Mouse (Mus musculus) liver, embryonic 13.5 days (tissue): ENCODE data around the gene Tm7sf2. TPM values are rescaled to one million over a fixed set of nuclear protein-coding genes. Genes with fewer than 3 reads are reported as not detected.

ENCODE experiments used
- ATAC-seq: fragments of 200-750 bp; cut with Nextera tagmentation; 2 replicates; pipeline ENCODE4 v1.8.0; 2017; ENCODE audit warnings: low read depth, mild to moderate bottlenecking, moderate number of reproducible peaks, moderate library complexity
- DNase-seq: peaks from one replicate; pipeline ENCODE4 v3.0.0; 2022
- H3K27ac ChIP-seq: fragments of 300-500 bp; sonication (generic); 2 replicates; pipeline ENCODE4 v1.5.1; 2015; ENCODE audit warnings: moderate library complexity, mild to moderate bottlenecking, inconsistent platforms
- H3K27me3 ChIP-seq: fragments of 300-500 bp; sonication (generic); 2 replicates; pipeline ENCODE4 v1.6.1; 2015; ENCODE audit warnings: mild to moderate bottlenecking, inconsistent platforms
- H3K36me3 ChIP-seq: fragments of 300-500 bp; sonication (generic); 2 replicates; pipeline ENCODE4 v1.6.1; 2015; ENCODE audit warnings: mild to moderate bottlenecking, inconsistent platforms
- H3K4me1 ChIP-seq: fragments of 300-500 bp; sonication (generic); replicated peaks from 2 replicates; pipeline ENCODE4 v1.6.1; 2015; ENCODE audit warnings: inconsistent platforms
- H3K4me2 ChIP-seq: fragments of 300-500 bp; sonication (generic); 2 replicates; pipeline ENCODE4 v1.6.1; 2015; ENCODE audit warnings: inconsistent platforms, mild to moderate bottlenecking, moderate library complexity
- H3K4me3 ChIP-seq: fragments of 300-500 bp; sonication (generic); replicated peaks from 2 replicates; pipeline ENCODE4 v1.5.1; 2015; ENCODE audit warnings: mild to moderate bottlenecking, inconsistent platforms
- H3K9ac ChIP-seq: fragments of 300-500 bp; sonication (generic); 2 replicates; pipeline ENCODE4 v1.6.1; 2015; ENCODE audit warnings: mild to moderate bottlenecking, inconsistent platforms
- H3K9me3 ChIP-seq: fragments of 300-500 bp; sonication (generic); replicated peaks from 2 replicates; pipeline ENCODE4 v1.6.1; 2016; ENCODE audit warnings: inconsistent platforms
- WGBS: fragments of 180-500 bp; shearing (Covaris S2); methylation state at CpG from one replicate; pipeline ENCODE4 v1.1.7; 2015; ENCODE audit not compliant: insufficient replicate concordance; 5-methylcytosine and 5-hydroxymethylcytosine counted together
- microRNA-seq: library from miRNA; unstranded; fragments of <30 nt; microRNA quantifications from one replicate; pipeline ENCODE4, GENCODE M21; 2016
- polyA plus RNA-seq: library from polyadenylated mRNA; unstranded; fragments of >200 nt; fragmentation: Nextera tagmentation; extraction: Ambion mirVana; gene quantifications from 2 replicates; pipeline ENCODE4 v1.2.1, GENCODE M21; 2015

Gene Tm7sf2
- polyA plus RNA-seq, 1 experiment from 2014 or later, result 30.6 TPM

DNA sequence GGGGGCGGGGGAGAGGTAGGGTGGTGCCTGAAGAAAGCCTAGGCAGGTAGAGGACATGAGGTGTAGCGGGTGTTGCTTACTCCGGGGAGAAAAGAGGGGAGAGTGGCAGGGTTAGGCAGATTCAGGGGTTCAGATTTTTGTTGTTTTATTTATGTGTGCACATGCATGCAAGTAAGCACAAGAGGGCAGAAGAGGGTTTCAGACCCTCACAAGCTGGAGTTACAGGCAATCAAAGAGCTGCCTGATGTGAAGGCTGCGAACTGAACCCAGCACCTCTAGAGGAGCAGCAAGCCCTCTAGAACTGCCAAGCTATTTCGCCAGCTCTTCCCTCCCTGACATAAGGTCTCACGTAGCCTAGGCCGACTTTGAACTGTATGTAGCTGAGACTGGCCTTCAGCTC lies 51.6 kb downstream of the Tm7sf2 start:
- Histone ChIP-seq H3K4me3 (peak overlapping the region; percentile 80), H3K9ac (peak overlapping the region; percentile 89), H3K27ac (peak overlapping the region; percentile 97), H3K9me3 (no peaks in the 10 kb centered on the region), H3K36me3 (peaks cover 21% of the 10 kb centered on the region), H3K27me3 (no peaks in the 10 kb centered on the region), H3K4me2 (peak overlapping the region; percentile 98), H3K4me1 (peaks cover 81% of the 10 kb centered on the region)
- 54% methylated on average over 7 of the region's 7 CpGs for WGBS
- no peak for DNase-seq
- no peak for ATAC-seq

DNA sequence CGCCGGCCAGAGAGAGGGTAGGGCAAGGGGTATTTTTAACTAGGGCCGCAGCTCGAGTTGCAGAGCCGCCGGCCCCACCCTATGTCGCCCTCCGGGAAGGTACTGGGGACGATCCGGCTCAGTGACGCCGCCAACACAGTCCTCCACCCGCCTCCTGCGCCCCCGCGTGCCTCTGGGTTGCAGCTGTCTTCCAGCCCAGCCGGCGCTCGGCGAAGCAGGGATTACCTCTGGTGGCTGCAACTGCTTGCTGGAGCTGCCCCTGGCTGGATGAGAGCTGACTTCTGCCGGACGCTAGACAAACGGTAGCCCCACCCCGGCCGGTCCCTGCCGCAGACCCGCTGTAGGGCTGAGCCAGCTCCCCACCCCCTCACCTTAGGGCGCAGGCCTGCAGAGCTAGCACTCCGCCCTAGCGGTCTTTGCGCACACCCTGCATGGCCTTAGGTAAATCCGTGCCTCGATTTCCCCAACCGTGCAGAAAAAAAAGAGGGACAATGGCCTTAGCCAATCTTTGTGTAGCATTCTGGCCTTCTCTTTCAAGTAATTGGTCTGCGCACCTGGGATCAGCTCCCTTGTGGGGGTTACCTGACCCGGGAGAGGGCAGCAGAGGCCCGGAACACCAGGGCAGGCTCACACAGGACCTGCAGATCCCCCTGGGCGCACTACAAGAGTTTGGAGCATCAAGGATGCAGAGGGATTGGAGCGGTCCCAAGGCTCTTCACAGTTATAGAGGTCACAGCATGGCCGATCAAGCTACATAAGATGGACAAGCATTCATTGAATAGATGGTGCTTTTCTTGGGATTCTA lies 52.5 kb downstream of the Tm7sf2 start, which contains the start of gene Capn1:
Capn1 (minus strand) TSS at position 387 of the 805 bp plus-strand sequence.
- peak within 1 kb of the TSS; percentile 97 for H3K27ac ChIP-seq
- peaks cover 89% of the 10 kb centered on the region for H3K4me1 ChIP-seq
- WGBS, result 3% methylated on average over 40 of the region's 40 CpGs

DNA sequence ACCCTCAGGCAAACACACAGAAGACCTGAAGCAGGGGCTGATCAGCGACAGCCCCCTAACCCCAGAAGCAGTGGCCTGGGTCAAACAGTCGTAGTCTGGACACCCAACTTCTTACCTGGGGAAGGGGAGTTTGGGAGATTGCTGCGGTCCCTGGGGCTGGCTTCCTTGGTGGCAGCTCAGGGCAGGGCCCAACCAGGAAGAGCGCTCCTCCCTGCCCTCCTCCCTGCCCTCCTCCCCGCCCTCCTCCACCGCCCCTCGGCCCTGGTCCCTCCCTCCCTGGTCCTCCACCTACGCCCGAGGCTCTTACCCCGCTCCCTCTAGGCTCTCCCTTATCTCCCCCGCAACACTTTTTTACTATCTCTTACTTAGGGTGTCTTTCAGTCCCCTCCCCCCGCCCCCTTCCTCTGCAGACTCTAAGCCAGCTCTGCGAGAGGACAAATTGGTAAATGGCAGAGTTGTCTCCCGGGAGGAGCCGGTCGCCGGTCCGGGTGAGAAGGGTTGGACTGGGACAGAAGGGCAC lies 53.1 kb downstream of the Tm7sf2 start:
- peak overlapping the region; percentile 80 for H3K4me3 ChIP-seq
- H3K9ac ChIP-seq, result peak overlapping the region; percentile 89
- H3K9me3 ChIP-seq, result no peaks in the 10 kb centered on the region
- H3K27me3 ChIP-seq, result no peaks in the 10 kb centered on the region
- ATAC-seq (peak; percentile 95), DNase-seq (peak; percentile 76)
- H3K36me3 ChIP-seq, result peaks cover 36% of the 10 kb centered on the region
- peaks cover 88% of the 10 kb centered on the region for H3K4me1 ChIP-seq
- WGBS, result 1% methylated on average over 16 of the region's 18 CpGs
- H3K27ac ChIP-seq, result peak overlapping the region; percentile 97
- peak overlapping the region; percentile 98 for H3K4me2 ChIP-seq

More for the DNA sequence above, 52.5 kb downstream of the Tm7sf2 start, which contains the start of gene Capn1:
- Histone ChIP-seq H3K4me2 (peak within 1 kb of the TSS; percentile 98), H3K9ac (peak within 1 kb of the TSS; percentile 89), H3K4me3 (peak within 1 kb of the TSS; percentile 80), H3K36me3 (peaks cover 29% of the 10 kb centered on the region), H3K27me3 (no peaks in the 10 kb centered on the region), H3K9me3 (no peaks in the 10 kb centered on the region)
- DNase-seq (peak; percentile 77), ATAC-seq (peak; percentile 73)

DNA sequence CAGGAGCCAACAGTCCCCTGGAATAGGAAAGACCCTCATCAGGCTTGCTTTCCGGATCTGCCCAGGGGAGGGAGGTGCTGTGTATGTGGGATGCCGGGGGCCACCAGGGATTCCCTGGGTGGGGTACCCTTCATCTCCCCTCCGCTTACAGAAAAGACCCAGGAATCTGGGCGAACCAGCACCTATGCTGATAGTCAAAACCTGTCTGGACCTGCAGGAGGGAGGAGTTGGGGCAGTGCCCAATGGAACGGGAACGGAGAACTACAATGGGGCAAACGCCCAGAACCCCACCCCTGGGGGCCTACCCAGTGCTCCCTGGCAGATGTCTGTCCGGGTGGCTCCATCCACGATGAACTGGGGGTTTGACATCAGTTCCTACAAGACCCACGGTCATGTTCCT lies 54.5 kb downstream of the Tm7sf2 start:
- peak overlapping the region; percentile 80 for H3K4me3 ChIP-seq
- H3K9ac ChIP-seq, result peak overlapping the region; percentile 89
- WGBS, result 75% methylated on average over 10 of the region's 10 CpGs
- H3K9me3 ChIP-seq, result no peaks in the 10 kb centered on the region
- H3K36me3 ChIP-seq, result peaks cover 47% of the 10 kb centered on the region
- ATAC-seq, result no peak
- H3K4me2 ChIP-seq, result peak overlapping the region; percentile 98
- H3K27ac ChIP-seq, result peak overlapping the region; percentile 97
- DNase-seq, result no peak
- H3K4me1 ChIP-seq, result peaks cover 77% of the 10 kb centered on the region
- no peaks in the 10 kb centered on the region for H3K27me3 ChIP-seq

Small RNA genes within 50 kb of the gene (microRNA-seq; reads per million reads assigned to microRNA genes)
- gene Mir6988, result 1.2 reads per million

Other genes starting within 250 kb of the Tm7sf2 start
- gene Frmd8, start 193.1 kb downstream of the Tm7sf2 start, polyA plus RNA-seq, result 13.9 and 15.8 TPM in 2 replicates
- gene Slc25a45, start 190.6 kb downstream of the Tm7sf2 start, polyA plus RNA-seq, result 5.7 and 6.8 TPM in 2 replicates
- 2.5 TPM in 2 replicates for gene Tigd3, start 174.2 kb downstream of the Tm7sf2 start, polyA plus RNA-seq
- gene Dpf2, start 155.4 kb downstream of the Tm7sf2 start, polyA plus RNA-seq, result 56.7 and 60.0 TPM in 2 replicates
- 2.7 and 3.0 TPM in 2 replicates for gene Cdc42ep2, start 143.6 kb downstream of the Tm7sf2 start, polyA plus RNA-seq
- 62.2 and 69.8 TPM in 2 replicates for gene Pola2, start 104.2 kb downstream of the Tm7sf2 start, polyA plus RNA-seq
- gene Slc22a20, start 82.2 kb downstream of the Tm7sf2 start, polyA plus RNA-seq, result not detected in 2 replicates
- 21.9 and 26.3 TPM in 2 replicates for gene Capn1, start 52.5 kb downstream of the Tm7sf2 start, polyA plus RNA-seq
- gene Syvn1, start 21.8 kb downstream of the Tm7sf2 start, polyA plus RNA-seq, result 11.6 and 13.9 TPM in 2 replicates
- 50.2 and 59.4 TPM in 2 replicates for gene Mrpl49, start 10.6 kb downstream of the Tm7sf2 start, polyA plus RNA-seq
- 639 and 696 TPM in 2 replicates for gene Fau, start 10.5 kb downstream of the Tm7sf2 start, polyA plus RNA-seq
- gene Znhit2, start 7.2 kb downstream of the Tm7sf2 start, polyA plus RNA-seq, result 22.1 and 23.2 TPM in 2 replicates
- 29.1 and 31.6 TPM in 2 replicates for gene Vps51, start 8.9 kb upstream of the Tm7sf2 start, polyA plus RNA-seq
- not detected in 2 replicates for gene Tmem262, start 11.7 kb upstream of the Tm7sf2 start, polyA plus RNA-seq
- gene Gm28374, start 13.9 kb upstream of the Tm7sf2 start, polyA plus RNA-seq, result 0.49 and 0.80 TPM in 2 replicates
- gene Zfpl1, start 16.6 kb upstream of the Tm7sf2 start, polyA plus RNA-seq, result 22.6 and 23.5 TPM in 2 replicates
- gene Cdca5, start 16.6 kb upstream of the Tm7sf2 start, polyA plus RNA-seq, result 34.2 and 39.3 TPM in 2 replicates
- 0.30 and 0.32 TPM in 2 replicates for gene AC131692.1, start 26.0 kb upstream of the Tm7sf2 start, polyA plus RNA-seq
- gene Naaladl1, start 37.4 kb upstream of the Tm7sf2 start, polyA plus RNA-seq, result 2.2 and 2.6 TPM in 2 replicates
- 27.5 and 27.9 TPM in 2 replicates for gene Sac3d1, start 50.3 kb upstream of the Tm7sf2 start, polyA plus RNA-seq
- gene Snx15, start 59.9 kb upstream of the Tm7sf2 start, polyA plus RNA-seq, result 46.5 and 48.5 TPM in 2 replicates
- gene Batf2, start 72.6 kb upstream of the Tm7sf2 start, polyA plus RNA-seq, result 0.12 and 0.29 TPM in 2 replicates
- gene Arl2, start 73.2 kb upstream of the Tm7sf2 start, polyA plus RNA-seq, result 37.1 and 38.0 TPM in 2 replicates
- gene Majin, start 116.0 kb upstream of the Tm7sf2 start, polyA plus RNA-seq, result not detected in 2 replicates
- 0.17 TPM in 1 of 2 replicates, not detected in the other for gene Gpha2, start 158.0 kb upstream of the Tm7sf2 start, polyA plus RNA-seq
- 3.5 and 4.9 TPM in 2 replicates for gene Ppp2r5b, start 167.5 kb upstream of the Tm7sf2 start, polyA plus RNA-seq
- 4.1 and 4.8 TPM in 2 replicates for gene Atg2a, start 173.3 kb upstream of the Tm7sf2 start, polyA plus RNA-seq
- 68.8 and 72.6 TPM in 2 replicates for gene Ehd1, start 208.4 kb upstream of the Tm7sf2 start, polyA plus RNA-seq
- gene Cdc42bpg, start 238.1 kb upstream of the Tm7sf2 start, polyA plus RNA-seq, result 0.14 and 0.16 TPM in 2 replicates